Mouse (Mus musculus) mature B cell (primary cell): ENCODE results near the gene Il9r.

Source experiments
- in situ Hi-C: fragments of 300-500 bp; cut with MboI; formaldehyde crosslinking; loops from 2 replicates; pipeline ENCODE4 v1.14.3; 2019

Gene Il9r

DNA sequence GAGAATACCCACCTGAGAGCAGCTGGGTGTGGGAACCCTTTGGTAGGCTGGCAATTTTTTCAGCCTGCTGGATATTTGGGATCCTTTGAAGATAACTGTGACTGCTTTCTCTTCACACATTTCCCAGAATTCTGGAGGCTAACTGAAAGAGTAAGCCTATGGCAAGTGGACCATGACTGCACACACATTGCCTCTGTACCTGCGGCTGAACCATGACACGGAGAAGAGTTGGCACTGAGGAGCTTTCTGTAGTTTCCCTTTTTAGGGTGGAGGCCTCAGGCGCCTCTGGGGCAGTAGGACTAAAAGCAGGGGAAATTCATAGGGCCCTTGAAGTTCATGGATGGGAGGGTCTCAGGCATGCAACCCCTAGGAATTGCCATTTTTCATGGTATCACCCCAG, 40.9 kb downstream of the Il9r start:
- in situ Hi-C loops, result no loop called here

DNA sequence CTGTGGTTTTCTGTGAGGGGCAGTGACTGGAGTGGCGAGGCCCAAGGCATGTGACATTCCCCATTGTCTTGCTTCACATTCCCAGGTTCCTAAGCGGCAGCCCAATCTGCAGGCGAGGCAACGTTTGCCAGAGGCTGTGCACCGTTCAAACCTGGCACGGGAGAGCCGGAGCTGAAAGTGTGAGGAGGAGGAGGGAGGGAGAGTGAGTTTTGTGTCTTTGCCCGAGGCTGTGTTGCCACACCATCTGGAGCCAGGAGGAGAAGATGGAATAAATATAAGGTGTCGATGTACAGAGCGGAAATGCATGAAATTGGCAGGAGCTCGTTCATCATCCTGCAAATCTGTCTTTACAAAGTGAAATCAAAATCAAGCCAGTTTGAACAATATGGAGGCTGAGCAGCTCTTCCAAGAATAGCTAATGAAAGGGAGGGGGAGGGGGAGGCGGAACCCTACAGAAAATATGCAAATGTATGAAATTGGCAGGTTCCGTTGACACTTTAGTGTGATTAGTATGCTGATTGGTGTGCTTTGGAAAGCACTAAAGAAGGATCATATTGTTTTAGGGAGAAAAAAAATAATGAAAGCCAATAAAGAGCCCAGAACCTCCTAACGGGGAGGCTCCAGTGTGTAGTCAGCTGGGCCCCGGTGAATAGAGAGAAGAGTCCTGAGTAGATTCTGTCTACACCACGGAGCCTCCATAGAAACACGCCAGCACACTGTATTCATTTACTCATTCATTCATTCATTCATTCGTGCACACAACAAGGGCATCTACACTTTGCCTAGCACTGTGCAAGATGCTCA, 42.1 kb downstream of the Il9r start:
- in situ Hi-C loops, result no loop called here

- in situ Hi-C loops, result no loop called here
Measured at GRCm38 (mm10) chr11:32156854-32157630, 43.0 kb downstream of the Il9r start.

DNA sequence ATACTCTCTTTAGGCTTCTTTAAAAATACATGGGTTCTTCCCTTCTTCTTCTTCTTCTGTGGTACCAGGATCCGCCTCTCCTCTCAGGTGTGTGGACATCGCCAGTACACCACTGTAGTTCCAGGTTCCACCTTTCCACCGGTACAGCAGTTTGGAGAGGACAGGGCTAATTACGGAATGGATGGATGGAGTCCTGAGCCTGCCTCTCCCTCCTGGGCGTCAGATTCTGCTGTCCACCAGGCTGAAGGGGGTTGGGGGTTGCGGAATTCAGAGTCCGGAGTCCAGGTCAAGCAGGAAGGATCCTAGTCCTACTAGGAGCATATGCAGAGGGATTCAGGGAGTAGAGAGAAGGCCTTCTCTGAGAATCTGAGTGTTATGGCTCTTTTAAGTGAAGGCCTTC, 46.9 kb downstream of the Il9r start:
- in situ Hi-C loops, result no loop called here

DNA sequence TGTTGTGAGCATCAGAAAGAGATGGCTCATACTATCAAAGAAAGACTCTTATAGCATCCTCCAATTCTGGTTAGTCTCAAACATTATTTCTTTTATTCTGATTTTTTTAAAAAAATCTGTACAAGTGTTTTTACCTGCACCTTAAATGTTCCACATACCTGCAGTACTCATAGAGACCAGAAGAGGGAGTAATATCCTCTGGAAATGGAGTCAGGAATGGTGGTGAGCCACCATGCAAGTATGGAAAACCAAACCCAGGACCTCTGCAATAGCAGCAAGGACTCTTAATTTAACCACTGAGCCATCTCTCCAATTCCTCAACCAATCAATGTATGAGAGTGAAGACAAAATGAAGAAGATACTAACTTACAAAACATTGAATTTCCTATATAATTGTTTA, 47.3 kb downstream of the Il9r start:
- in situ Hi-C loops, result no loop called here

GRCm38 (mm10) chr11:32151243-32151642, 48.8 kb downstream of the Il9r start:
- in situ Hi-C loops, result no loop called here

DNA sequence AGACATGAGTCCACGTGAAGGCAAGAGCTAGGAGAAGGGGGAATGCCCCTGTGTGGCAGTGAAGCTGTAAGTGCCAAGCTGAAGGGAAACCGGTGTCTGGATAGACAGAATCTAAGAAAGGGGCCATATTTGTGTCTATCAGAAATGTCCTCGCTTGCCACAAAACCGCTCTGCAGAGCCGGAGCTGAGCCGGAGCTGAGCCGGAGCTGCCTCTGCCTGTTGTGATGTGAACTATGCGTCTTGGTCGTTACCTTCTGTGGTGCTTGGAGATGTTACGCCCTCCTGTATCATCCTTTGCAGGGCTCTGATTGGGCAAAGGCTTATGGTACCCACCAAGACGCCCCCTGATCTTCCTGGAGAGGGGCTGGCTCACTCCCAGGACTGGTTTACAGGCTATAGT, 50.5 kb downstream of the Il9r start:
- in situ Hi-C loops, result loop anchor here (25.0 kb wide), 1 partner anchor 487 kb away; the partner anchor contains the start of gene Bod1

GRCm38 (mm10) chr11:32142771-32143170, 57.3 kb downstream of the Il9r start:
- in situ Hi-C loops, result loop anchor here (25.0 kb wide), 1 partner anchor 480 kb away; the partner anchor contains the start of gene Bod1

GRCm38 (mm10) chr11:32141627-32142586, 58.2 kb downstream of the Il9r start:
- in situ Hi-C loops, result loop anchor here (25.0 kb wide), 1 partner anchor 480 kb away; the partner anchor contains the start of gene Bod1

DNA sequence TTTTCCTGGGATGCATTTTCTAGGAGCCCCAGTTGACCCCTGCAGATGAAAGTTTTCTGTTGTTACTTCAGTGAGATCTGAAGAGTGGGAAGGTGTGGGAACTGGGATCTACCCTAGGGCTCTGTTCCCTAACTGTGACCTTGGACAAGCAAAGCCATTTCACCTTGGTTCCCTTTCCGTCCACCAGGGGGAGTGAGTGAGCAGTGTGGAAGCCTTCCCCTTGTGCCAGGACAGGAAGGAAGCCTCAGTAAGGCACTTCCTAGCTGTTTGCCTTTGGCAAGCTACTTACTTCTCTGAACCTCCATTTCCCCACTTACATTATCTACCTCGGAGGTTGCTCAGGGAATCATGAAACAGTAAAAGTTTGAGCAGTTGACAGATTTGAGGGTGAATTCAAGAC, 59.0 kb downstream of the Il9r start:
- in situ Hi-C loops, result loop anchor here (25.0 kb wide), 1 partner anchor 479 kb away; the partner anchor contains the start of gene Bod1

DNA sequence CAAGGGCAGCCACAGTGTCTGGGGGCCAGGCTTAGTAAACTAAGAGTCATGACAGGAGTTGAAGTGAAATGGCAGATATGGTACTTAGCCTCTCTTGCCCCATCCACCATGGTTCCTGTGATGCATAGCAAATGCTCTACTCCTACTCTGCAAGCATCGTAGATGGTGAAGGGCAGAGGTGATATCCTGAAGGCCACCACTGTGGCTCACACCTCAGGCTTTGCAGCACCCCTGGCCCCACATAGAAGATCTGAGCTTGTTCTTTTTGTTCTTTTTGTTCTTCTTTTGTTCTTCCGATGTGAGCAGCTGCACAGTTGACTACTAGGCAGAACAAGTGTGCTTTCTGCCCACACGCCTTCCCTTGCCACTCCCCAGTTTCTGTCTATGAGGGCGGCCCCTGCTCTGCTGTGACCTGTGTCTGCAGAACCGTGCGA, 60.5 kb downstream of the Il9r start:
- in situ Hi-C loops, result loop anchor here (10.0 to 25.0 kb wide), 2 partner anchors 135 to 477 kb away; partner anchors contain the start of genes Bod1 and Nsg2

DNA sequence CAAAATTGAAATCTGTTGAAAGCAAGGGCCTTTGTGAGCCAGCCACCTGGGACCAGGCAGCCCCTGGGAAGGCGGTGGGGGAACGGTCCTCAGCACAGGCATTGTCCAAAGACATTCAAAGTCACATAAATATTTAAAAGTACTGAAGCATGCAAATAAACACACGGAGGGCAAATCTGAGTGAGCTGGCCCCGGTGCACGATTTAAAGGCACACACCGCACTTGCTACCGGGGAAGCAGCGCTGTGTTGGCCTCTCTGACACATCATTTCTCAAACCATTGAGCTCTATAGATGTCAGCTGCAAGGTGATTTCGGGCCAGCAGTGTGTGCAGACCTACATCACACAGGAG, 61.5 kb downstream of the Il9r start:
- in situ Hi-C loops, result loop anchor here (10.0 to 25.0 kb wide), 2 partner anchors 134 to 476 kb away; partner anchors contain the start of genes Bod1 and Nsg2

DNA sequence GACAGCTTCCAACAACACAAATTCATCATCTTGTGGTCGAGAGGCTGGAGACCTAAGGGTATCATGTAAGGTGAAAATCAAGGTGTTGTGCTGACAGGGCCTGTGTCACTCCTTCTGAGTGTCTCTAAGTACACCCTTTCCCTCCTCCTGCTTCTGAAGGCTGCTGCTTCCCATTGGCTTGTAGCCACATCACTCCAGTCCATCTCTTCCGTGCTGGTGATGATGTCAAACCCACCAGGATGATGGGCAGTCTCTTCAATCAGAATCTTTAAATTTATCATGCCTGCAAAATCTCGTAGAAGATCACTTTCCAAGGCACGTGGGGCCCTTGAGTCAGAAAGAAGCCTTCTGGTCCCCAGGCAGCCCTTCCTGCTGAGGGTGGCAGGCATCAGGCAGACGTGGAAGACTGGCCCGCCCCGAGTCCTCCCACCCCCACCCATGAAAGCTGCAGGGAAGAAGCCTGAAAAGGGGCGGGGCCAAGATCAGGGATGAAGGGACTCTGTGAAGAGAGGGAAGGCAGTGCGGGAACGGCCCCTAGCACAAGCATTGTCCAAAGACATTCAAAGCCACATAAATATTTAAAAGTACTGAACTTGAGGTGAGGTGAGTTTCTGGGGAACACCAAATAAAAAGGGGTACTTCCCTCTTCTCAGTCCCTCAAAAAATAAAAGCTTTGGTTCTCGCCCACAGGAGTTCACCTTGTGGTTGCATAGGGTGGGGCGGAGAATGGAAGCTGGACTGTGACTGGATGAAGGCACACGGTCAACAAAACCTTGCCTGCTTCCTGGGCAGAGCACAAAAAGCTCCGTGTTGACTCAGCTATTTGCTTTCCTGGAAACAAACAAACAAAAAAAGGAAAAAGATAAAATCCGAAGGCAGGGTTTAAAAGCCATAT, 62.1 kb downstream of the Il9r start:
- in situ Hi-C loops, result loop anchor here (10.0 to 25.0 kb wide), 2 partner anchors 133 to 476 kb away; partner anchors contain the start of genes Bod1 and Nsg2
